Mouse (Mus musculus) spleen, adult 18-20 months (tissue): Measurements from ENCODE around the gene 2010111I01Rik.

Source experiments
- DNase-seq, 2 experiments: peaks; one replicate each; pipeline ENCODE4 v3.0.0; 2022; ENCODE audit warnings: mixed read lengths in 2 of 2

The 2010111I01Rik gene

GRCm38 (mm10) chr13:63247041-63247440 is 282.3 kb downstream of the 2010111I01Rik start:
- no peak for DNase-seq

- DNase-seq: no peak
Observed at GRCm38 (mm10) chr13:63247631-63248030, 282.9 kb downstream of the 2010111I01Rik start.

- DNase-seq: no peak
Observed at GRCm38 (mm10) chr13:63248318-63248717, 283.6 kb downstream of the 2010111I01Rik start.

- DNase-seq: no peak
Observed at GRCm38 (mm10) chr13:63249171-63249570, 284.5 kb downstream of the 2010111I01Rik start.

- DNase-seq: no peak
Observed at GRCm38 (mm10) chr13:63249741-63250431, 285.2 kb downstream of the 2010111I01Rik start.

GRCm38 (mm10) chr13:63250441-63250980 is 285.8 kb downstream of the 2010111I01Rik start:
- no peak for DNase-seq

GRCm38 (mm10) chr13:63251118-63251889 is 286.6 kb downstream of the 2010111I01Rik start:
- DNase-seq: no peak

GRCm38 (mm10) chr13:63252295-63253010 is 287.8 kb downstream of the 2010111I01Rik start:
- DNase-seq: no peak

- DNase-seq: no peak
Observed at GRCm38 (mm10) chr13:63253147-63253546, 288.5 kb downstream of the 2010111I01Rik start.

- DNase-seq: no peak
Observed at GRCm38 (mm10) chr13:63253886-63254636, 289.4 kb downstream of the 2010111I01Rik start.

- DNase-seq: no peak
Observed at GRCm38 (mm10) chr13:63255519-63256011, 290.9 kb downstream of the 2010111I01Rik start.

GRCm38 (mm10) chr13:63256146-63256545 is 291.5 kb downstream of the 2010111I01Rik start:
- no peak for DNase-seq

- no peak for DNase-seq
Observed at GRCm38 (mm10) chr13:63256807-63257206, 292.1 kb downstream of the 2010111I01Rik start.

- DNase-seq: no peak
Observed at GRCm38 (mm10) chr13:63258167-63258582, 293.5 kb downstream of the 2010111I01Rik start.

GRCm38 (mm10) chr13:63258671-63259070 is 294.0 kb downstream of the 2010111I01Rik start:
- DNase-seq: no peak

GRCm38 (mm10) chr13:63260133-63260532 is 295.4 kb downstream of the 2010111I01Rik start:
- DNase-seq: no peak

GRCm38 (mm10) chr13:63260753-63261631 is 296.3 kb downstream of the 2010111I01Rik start:
- no peak for DNase-seq

- DNase-seq: no peak
Observed at GRCm38 (mm10) chr13:63261676-63262075, 297.0 kb downstream of the 2010111I01Rik start.

- no peak for DNase-seq
Observed at GRCm38 (mm10) chr13:63262168-63262957, 297.7 kb downstream of the 2010111I01Rik start.

- no peak for DNase-seq
Observed at GRCm38 (mm10) chr13:63268371-63268770, 303.7 kb downstream of the 2010111I01Rik start.
